Mouse (Mus musculus): ENCODE data around the gene Mfap1a.
"Not testable (repeated sequence)": the region's sequence is repeated elsewhere in the genome, so short reads cannot be mapped to it uniquely, and the experiment has no call there.

The Mfap1a gene

GRCm38 (mm10) chr2:121505942-121506882 lies at the start of gene Mfap1a, which contains the start of gene Wdr76:
TSS of gene Mfap1a (minus strand) at chr2:121506665.
TSS of gene Wdr76 (plus strand) at chr2:121506723.
- peak; percentile 96 for DNase-seq

DNA sequence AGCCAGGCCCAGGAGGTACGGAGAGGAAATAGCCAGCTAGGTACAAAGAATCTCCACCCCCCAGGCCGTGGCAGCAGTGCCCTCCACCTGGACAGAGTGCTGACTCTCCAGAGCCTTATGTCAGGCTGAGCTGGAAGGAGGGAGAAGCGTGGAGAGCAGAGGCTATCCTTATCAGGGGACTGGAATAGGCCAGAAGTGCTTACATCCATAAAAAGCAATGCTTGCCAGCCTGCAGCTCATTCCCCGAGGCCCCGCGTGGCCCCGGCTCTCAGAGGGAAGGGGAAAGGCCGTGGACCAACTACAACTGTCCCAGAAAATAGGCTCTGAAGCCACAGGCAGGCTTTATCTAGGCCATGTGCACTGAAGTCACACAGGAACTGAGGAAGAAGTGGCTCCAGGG lies 44.8 kb upstream of the Mfap1a start:
- DNase-seq: no peak

DNA sequence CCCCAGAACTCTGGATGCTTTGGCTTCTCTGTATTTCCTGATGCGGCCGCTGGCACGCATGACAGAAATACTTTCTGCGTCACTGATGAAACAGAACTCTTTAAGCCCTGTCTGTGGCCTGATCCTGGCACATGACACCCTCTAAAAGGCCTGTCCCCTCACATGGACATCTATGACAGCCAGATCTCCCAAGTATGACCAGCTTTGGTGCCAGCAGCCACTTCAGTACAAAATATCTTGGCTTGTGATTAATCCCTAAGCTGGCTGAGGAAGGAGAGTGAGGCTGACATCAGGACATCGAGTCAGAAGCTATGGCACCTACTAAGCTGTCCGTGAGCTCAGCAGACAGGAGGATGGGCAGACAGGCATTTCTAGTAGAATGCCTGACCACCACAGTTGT lies 43.2 kb upstream of the Mfap1a start:
- DNase-seq: no peak

GRCm38 (mm10) chr2:121544829-121545228 lies 38.4 kb upstream of the Mfap1a start:
- no peak for DNase-seq

GRCm38 (mm10) chr2:121525056-121525455 lies 18.6 kb upstream of the Mfap1a start:
- DNase-seq: no peak

DNA sequence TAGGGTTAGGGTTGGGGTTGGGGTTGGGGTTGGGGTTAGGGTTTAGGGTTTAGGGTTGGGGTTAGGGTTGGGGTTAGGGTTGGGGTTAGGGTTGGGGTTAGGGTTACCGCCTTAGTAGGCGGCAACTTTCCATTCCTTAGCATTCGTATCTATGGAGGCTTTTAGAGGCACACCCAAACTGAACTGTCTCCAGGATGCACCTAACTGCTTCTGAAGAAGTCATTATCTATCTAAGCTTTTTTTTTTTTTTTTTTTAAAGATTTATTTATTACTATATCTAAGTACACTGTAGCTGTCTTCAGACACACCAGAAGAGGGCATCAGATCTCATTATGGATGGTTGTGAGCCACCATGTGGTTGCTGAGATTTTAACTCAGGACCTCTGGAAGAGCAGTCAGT lies 16.4 kb upstream of the Mfap1a start:
- not testable (repeated sequence) for DNase-seq

DNA sequence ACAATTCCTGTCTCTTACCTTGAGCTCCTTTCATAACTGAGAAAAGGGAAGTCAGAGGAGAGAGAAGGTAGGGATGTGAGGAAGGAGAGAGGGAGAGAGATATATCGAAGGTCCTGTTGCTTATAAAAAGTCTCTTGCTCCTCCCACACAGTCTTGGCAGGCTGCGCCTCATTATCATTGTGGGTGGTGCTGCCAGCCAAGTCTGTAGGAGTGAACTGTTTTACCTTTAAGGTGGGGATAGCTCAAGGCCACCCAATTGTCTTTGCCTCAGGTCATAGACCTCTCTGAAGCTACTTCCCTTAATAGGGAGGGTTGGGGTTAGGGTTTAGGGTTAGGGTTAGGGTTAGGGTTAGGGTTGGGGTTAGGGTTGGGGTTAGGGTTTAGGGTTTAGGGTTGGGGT lies 15.5 kb upstream of the Mfap1a start:
- no peak for DNase-seq

GRCm38 (mm10) chr2:121518711-121519110 lies 12.2 kb upstream of the Mfap1a start:
- not testable (repeated sequence) for DNase-seq

DNA sequence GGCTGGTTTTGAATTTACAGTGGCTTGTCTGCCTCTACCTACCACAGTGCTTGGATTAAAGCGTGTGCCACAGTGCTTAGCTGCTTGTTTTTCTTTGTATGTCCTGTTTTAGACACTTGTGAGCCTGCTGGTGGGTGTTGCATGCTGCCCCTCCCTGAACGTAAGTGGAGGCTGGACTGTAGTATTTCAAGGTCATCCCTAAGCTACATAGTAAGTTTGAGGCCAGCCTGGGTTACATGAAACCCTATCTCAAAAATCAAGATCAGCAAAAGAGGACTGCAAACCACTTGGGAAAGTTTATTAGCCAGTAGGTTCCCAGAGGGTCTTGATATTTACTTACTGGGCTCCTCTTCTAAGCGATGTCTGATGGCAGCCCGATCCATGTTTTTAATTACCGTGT lies 11.6 kb upstream of the Mfap1a start:
- no peak for DNase-seq

DNA sequence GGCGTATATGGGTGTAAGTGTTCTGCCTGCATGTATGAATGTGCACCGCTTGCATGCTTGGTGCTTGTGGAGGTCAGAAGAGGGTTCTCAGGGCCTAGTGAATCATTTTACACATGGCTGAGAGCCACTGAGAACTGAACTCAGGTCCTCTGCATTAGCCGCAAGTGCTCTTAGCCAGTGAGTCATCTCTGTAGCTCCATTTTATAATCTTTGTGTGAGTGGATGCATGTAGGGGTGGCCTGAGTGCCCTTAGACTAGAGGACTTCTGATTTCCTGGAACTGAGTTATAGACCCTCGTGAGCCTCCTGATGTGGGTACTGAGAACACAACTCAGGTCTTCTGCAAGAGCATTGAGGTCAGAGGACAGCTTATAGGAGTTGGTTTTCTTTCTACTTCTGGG lies 7.7 kb upstream of the Mfap1a start:
- no peak for DNase-seq

GRCm38 (mm10) chr2:121512991-121513765 lies 6.7 kb upstream of the Mfap1a start:
- DNase-seq: not testable (repeated sequence)

DNA sequence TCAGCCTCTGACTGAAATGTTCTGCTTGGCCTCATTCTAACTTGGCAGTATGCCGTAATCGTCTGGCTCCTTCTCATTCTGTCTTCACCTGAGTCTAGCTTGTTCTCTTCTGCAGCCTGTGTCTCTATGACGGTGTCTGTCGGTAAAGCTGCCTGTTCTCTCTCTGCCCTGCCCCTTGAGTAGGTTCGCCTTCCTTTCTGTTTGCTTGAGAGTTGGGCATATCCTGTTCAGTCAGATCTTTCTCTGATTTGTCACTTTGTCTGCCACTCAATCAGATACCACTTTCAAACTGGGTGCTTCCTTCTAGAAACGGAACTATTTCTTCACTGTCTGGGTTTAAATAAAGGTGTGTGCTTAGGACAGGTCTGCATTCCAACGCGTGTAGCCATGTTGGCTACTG lies 4.9 kb upstream of the Mfap1a start:
- DNase-seq: no peak

DNA sequence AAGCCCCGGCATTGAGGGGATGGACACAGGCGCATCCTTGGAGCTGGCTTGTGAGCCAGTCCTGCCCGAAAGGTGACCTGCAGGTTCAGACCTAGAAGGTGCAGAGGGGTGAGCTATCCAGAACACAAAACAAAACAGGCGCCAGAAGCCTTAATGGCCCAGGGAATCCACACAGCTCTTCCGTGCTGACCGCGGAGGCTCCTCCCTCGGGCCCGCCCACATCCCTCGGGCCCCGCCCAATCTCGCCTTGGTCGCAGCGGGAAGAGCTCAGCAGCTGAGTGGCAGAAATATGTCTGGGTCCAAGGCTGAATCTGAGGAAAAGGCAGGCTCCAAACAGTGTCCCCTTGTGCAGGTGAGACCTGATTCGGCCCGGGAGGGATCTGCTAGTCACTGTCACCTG lies 3.1 kb upstream of the Mfap1a start:
- DNase-seq: peak; percentile 77

DNA sequence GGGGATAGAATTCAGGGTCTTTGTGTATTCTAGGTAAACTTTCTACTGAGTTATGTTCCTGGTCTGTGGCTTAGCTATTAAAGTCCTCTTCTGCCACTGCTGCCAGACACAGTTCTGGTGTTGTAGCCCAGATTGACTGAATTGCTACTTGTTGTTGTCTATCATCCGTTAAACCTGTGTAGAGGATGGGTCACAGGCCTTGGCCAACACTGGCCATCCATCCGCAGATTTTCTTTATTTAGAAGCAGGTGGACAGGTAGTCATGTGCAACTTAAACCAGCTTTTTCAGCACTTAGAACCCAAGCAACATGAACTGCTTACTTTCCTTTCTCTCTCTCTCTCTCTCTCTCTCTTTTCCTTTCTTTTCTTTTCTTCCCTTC lies 1.5 kb upstream of the Mfap1a start:
- DNase-seq: no peak

GRCm38 (mm10) chr2:121507173-121507950 lies 897 bp upstream of the Mfap1a start:
- DNase-seq: no peak

DNA sequence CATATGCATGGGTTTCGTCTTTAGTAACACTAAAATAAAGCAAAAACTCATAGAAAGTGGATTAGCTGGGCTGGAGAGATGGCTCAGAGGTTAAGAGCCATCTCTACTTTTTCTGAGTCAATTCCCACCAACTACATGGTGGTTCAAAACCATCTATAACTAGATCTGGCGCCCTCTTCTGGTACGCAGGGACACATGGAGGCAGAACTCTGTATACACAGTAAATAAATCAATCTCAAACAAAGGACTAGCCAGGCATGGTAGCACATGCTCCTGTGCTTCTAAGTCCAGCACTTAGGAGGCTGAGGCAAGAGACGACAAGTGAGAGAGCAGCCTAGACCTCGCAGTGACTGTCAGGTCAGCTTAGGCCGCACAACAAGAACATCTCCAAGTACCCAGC lies 4.9 kb downstream of the Mfap1a start:
- DNase-seq: not testable (repeated sequence)

DNA sequence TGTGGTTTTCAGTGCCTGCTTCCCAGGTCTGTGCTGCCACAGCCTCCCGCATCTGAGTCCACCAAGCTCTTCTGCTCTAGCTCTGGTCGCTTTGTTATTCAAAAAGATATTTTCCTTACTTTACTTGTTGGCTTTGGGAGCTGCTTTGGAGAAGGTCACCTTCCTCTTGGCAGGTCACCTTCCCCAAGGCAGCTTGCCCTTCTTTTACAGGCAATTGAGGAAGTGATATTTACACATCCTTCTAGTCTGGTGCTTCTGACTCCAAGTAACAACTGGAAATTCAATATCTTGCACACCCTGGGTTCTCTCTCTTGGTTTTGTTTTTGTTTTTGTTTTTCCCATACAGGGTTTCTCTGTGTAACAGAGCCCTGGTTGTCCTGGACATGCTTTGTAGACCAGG lies 22.1 kb downstream of the Mfap1a start:
- DNase-seq: not testable (repeated sequence)

GRCm38 (mm10) chr2:121483576-121483975 lies 22.9 kb downstream of the Mfap1a start:
- no peak for DNase-seq

GRCm38 (mm10) chr2:121480916-121481315 lies 25.5 kb downstream of the Mfap1a start:
- not testable (repeated sequence) for DNase-seq

- peak; percentile 31 for DNase-seq
These were observed 26.0 kb downstream of the Mfap1a start for GRCm38 (mm10) chr2:121480498-121480897.

GRCm38 (mm10) chr2:121477491-121478266 lies 28.8 kb downstream of the Mfap1a start:
- no peak for DNase-seq

DNA sequence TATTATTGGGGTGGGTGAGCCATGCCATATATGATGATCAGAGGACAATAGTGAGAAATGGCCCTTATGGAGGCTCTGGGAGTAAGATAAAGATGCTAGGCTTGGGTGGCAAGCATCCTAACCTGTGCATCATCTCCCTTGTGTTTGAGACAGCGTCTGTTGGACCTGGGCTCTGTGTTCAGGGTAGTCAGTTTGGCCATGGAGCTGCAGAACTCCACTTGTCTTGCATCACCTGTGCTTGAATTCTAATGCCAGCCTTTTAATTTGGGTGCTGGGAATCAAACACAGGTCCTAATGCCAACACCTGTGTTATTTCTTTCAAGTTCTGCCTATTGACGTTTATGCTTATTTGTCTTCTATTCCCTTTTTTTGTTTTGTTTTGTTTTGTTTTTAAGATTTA lies 31.2 kb downstream of the Mfap1a start:
- not testable (repeated sequence) for DNase-seq

Measured in embryo, embryonic 11 days (tissue).